Mouse (Mus musculus): ENCODE data around the gene Hsf2bp.

Hsf2bp gene

DNA sequence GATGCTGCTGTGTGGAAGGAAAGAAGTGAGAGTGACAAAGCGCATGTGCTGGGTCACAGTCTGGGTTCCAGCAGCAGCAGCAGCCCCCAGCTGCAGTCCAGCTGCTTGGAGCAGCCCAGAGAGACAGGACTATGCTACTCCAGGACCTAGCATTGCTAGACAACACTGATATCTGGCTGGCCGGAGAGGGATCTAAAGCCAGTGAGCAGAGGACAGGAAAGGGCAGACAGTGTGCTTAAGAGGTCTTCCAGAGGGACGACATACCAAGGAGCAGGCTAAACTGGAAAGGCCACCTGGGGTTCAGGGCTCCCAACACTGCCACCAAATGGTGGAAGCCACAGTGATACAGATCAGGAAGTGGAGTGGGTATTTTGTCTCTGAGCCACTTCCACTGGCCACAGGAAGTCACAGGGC is 99.0 kb downstream of the Hsf2bp start:
- DNase-seq (ENCODE audit: low spot score in 2 of 2) = no peak

GRCm38 (mm10) chr17:31935841-31936240 is 100.3 kb downstream of the Hsf2bp start:
- DNase-seq (ENCODE audit: low spot score in 2 of 2) = no peak

GRCm38 (mm10) chr17:31935091-31935830 is 100.9 kb downstream of the Hsf2bp start:
- DNase-seq (ENCODE audit: low spot score in 2 of 2) = no peak

GRCm38 (mm10) chr17:31933956-31934355 is 102.2 kb downstream of the Hsf2bp start:
- DNase-seq (ENCODE audit: low spot score in 2 of 2) = no peak

- no peak for DNase-seq (ENCODE audit: low spot score in 2 of 2)
Measured at GRCm38 (mm10) chr17:31931499-31931898, 104.7 kb downstream of the Hsf2bp start.

DNA sequence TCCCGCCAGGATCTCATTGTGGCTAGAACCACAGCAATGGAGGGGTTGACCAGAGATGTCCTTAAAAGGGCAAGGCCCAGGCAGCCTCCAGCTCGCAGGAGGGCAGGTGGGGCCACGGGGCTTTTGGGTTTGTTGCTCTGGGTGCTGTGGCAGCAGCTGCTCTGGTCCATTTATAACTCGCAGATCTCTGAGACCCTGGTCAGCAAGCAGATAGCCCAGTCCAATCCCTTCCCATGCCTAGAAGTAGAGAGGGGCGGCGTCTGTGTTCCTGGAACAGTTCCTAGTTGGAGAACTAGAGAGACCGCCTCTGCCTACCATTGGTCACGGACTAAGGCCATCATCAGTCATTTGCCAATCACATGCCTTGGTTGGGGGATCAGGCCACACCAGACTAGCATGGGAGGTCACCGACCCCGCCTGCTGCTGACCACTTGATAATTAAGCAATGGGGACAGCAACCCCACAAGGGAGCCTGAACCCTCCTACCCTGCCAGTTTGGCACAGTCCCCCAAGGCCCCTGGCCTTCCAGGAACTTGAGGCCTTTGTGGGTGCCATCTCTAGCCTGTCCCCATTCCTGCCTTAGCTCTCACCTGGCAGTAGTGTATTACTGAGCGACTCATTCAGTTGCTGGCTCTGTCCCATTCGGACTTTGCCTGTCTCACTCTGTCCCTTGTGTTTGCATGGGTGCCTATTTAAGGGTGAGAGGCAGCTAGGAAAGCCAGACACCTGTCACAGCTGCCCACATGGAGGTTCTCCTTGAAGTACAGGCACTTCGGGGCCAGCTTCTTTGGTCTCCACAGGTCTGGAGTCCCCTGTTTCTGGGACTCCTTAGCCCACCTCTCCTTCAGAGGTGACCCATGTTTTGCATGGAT is 106.1 kb downstream of the Hsf2bp start:
- DNase-seq (ENCODE audit: low spot score in 2 of 2) = no peak

DNA sequence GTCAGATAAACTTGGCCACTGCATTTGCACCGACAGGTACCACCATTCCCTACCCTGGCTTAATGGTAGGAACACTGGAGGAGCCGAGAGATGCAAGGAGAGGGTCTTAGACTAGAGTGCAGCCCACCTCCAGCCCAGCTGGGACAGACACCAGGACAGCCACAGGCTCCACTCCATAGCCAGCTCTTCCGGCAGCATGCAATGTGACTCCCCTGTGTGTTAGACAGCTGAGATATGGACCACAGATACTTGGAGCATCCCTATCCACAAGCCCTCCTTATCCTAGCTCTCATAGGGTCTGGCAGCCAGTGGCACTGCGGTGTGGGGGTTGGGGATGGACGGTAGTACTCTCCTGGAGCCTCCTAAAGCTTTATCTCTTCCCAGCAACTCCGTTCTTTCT is 107.1 kb downstream of the Hsf2bp start:
- DNase-seq (ENCODE audit: low spot score in 2 of 2) = no peak

GRCm38 (mm10) chr17:31927895-31928626 is 108.1 kb downstream of the Hsf2bp start:
- DNase-seq (ENCODE audit: low spot score in 2 of 2) = no peak

GRCm38 (mm10) chr17:31924229-31924628 is 111.9 kb downstream of the Hsf2bp start:
- no peak for DNase-seq (ENCODE audit: low spot score in 2 of 2)

GRCm38 (mm10) chr17:31923310-31923970 is 112.7 kb downstream of the Hsf2bp start:
- no peak for DNase-seq (ENCODE audit: low spot score in 2 of 2)

DNA sequence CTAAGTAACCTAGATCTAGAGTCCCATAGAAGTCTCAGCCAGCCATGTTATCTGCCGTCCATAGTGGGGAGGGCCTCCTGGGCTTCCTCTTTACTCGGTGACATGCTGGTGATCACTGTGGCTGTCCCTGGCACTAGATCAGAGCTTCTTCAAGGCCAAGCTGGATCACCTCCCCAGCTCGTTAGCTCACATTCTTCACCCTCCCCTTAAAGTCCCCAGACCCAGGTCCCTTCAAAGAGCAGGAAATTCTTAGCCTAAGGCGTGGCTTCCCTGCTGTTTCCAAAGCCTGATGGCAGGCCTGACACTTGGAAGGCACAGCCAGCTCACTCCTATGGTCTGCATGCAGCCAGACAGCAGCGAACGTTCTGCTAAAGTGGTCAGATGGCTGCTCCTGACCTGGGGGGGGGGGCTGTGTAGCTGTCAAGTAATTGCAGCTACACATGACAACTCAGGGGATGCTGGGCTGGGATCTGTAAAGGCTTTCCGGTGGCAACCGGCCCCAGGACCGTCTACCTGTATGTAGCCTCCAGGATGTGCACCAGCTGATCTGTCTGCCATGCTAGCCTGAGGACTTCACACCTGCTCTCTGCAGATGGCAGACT is 115.5 kb downstream of the Hsf2bp start:
- no peak for DNase-seq (ENCODE audit: low spot score in 2 of 2)

GRCm38 (mm10) chr17:31919599-31919998 is 116.5 kb downstream of the Hsf2bp start:
- no peak for DNase-seq (ENCODE audit: low spot score in 2 of 2)

DNA sequence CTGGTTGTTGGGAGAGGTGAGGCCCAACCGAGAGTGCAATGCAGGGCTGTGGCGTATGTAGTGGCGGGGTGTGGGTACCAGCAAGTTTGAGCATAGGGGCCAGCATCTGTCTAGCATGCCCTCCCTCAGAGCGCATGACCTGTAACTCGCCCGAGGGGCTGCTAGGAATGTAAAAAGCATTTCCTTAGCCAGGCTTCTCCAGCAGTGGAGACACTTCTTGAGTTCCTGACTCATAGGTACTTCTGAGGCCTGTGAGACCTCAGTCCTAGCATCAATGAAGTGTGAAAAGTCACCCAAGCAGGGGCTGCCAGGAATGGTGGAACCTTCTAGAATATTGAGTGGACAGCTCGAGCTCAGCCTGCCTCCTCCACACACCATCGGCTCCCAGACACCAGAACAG is 117.8 kb downstream of the Hsf2bp start:
- no peak for DNase-seq (ENCODE audit: low spot score in 2 of 2)

GRCm38 (mm10) chr17:31916461-31916775 is 119.7 kb downstream of the Hsf2bp start:
- no peak for DNase-seq (ENCODE audit: low spot score in 2 of 2)

DNA sequence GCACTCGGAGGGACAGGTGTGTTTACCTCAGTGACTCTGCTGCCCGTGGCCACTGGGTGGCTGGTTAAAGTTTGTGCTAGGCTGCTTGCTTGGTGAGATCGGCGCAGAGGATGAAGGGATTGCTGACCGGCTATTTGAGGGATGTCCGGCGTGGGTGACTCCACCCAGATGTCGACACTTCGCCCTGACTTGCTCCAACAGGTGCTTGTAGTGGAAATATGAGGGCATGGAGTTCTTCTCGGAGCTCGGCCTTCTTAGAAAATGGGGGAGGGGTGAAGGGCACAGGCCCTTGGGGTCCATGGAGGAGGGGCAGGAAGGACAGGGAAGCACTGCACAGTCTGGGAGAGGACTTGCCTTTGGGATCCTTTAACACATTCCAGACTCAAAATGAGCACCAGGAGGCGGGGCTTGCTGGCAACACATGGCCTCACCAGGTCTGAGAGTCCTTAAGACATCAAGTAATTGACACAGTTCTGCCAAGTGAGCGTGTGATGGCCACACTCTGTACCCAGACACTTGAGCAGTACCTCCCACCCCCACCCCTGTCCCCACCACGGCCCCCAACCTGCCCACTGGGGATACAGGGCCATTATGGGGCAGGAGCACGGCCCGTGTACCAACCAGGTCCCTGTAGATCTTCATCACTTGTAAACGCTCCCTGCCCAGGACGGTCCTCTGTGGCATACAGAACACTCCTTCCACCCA is 120.2 kb downstream of the Hsf2bp start:
- no peak for DNase-seq (ENCODE audit: low spot score in 2 of 2)

DNA sequence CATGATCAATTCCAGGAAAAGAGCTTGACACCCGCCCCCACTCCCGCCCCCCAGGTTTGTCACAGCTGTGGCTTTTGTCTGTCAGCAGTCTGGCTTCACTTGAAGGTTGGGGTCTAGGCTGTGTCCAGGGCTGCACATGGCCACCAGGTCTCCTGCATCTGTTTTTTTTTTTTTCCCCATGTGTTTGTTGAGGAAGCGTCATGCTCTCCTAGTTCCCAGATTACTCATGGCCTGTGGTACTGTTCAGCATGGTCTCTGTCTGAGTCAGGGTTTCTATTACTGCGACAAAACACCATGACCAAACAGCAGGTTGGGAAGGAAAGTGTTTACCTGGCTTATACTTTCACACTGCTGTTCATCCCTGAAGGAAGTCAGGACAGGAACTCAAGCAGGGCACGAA is 121.8 kb downstream of the Hsf2bp start:
- DNase-seq (ENCODE audit: low spot score in 2 of 2) = no peak

GRCm38 (mm10) chr17:31912881-31913662 is 123.1 kb downstream of the Hsf2bp start:
- DNase-seq (ENCODE audit: low spot score in 2 of 2) = no peak

GRCm38 (mm10) chr17:31912387-31912786 is 123.8 kb downstream of the Hsf2bp start:
- no peak for DNase-seq (ENCODE audit: low spot score in 2 of 2)

- no peak for DNase-seq (ENCODE audit: low spot score in 2 of 2)
Measured at GRCm38 (mm10) chr17:31908966-31909365, 127.2 kb downstream of the Hsf2bp start.

GRCm38 (mm10) chr17:31906441-31906840 is 129.7 kb downstream of the Hsf2bp start:
- no peak for DNase-seq (ENCODE audit: low spot score in 2 of 2)
